Mouse (Mus musculus) spleen, adult 2 months (tissue): ENCODE results near the gene Slc45a3.

Experiments
- CTCF ChIP-seq: fragments of 200-500 bp; IDR thresholded peaks from 2 replicates; pipeline ENCODE4 v1.5.1; 2011; ENCODE audit warnings: mild to moderate bottlenecking, inconsistent platforms; ENCODE audit not compliant: insufficient read depth, insufficient read length, insufficient replicate concordance; ENCODE audit errors: extremely low read depth
- POLR2A ChIP-seq: fragments of 200-500 bp; IDR thresholded peaks from 2 replicates; pipeline ENCODE4 v1.6.1; 2011; ENCODE audit warnings: low read depth, low read length, inconsistent platforms

DNA sequence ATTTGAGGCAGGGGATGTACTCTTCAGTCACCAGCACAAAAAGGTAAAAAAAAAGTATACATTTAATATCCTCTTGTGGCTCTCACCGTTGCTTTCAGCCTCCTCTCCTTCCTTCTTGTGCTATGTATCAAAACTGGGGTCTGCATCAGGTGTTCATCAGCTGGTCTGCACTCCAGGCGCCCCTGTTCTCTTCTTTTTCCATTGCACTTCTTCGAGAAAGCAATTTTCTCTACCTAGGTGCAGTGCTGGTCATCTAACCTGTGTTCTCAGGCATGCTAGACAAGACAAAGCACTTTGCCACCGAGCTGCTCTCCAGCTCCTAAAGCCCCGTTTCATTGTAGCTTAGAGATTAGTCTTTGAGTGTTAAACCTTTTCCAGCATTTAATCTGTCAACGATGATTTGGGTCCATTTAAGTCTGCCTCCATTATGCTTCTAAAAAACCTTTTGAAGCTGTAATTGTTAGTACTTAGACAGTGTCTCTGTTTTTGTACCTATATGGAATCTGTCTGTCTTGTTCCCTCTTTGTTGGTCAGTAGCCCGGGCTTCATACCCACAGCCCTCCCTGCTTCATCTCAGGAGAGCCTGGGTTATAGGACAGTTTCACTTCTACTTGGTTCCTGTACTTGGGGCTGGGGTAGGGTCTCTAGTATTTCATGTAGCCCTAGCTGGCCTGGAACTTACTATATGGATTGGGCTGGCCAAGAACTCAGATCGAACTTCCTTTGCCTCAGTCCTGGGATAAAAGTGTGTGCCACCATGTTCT is 46.3 kb downstream of the Slc45a3 start:
- TF ChIP-seq CTCF (no peak), POLR2A (no peak)
